In genomic region chr9:108205571-108205901, GRCm38 (mm10) we compare ENCODE assay signal across 16 mouse cellular contexts. TPM values are rescaled to one million over a fixed set of nuclear protein-coding genes. Genes with fewer than 3 reads are reported as not detected.
DNase-seq lines count a peak whose midpoint lies in the region; ATAC-seq and TF ChIP-seq lines count a peak whose summit lies in the region.
"Had no signal": no experiment of that assay in that cellular context is flagged by ENCODE, and none has a peak within 500 bp of the region (broad histone marks: within the 10 kb centered on the region; RNA-seq: fewer than 3 reads in every experiment).

No protein-coding gene starts in this region.

- H3K4me1 ChIP-seq in neural tube, embryonic 13.5 days (replicated peaks), result peaks cover 28% of the 10 kb centered on the region
- no peaks in the 10 kb centered on the region; the same call in 1 of the 2 replicates for H3K4me1 ChIP-seq in hindbrain, embryonic 11.5 days (replicated peaks; ENCODE audit: control insufficient read depth, insufficient read depth, low read length)
- peaks cover 36% of the 10 kb centered on the region for H3K4me1 ChIP-seq in midbrain, embryonic 10.5 days
- H3K4me1 ChIP-seq in olfactory bulb, adult 2 months (ENCODE audit: control insufficient read depth, insufficient read depth, low read length), result peaks cover 31% of the 10 kb centered on the region

- ATAC-seq in neural tube, embryonic 13.5 days (ENCODE audit: low read depth), result no peak
- ATAC-seq in hindbrain, embryonic 11.5 days (ENCODE audit: low FRiP score), result no peak
- ATAC-seq: CD4-positive, CD25-positive, alpha-beta regulatory T cell, adult 4 months; intestine, postnatal 0 days had no signal

- H3K4me2 ChIP-seq in neural tube, embryonic 13.5 days, result no peak overlapping the region
- no peak overlapping the region for H3K4me2 ChIP-seq in hindbrain, embryonic 11.5 days (replicated peaks; ENCODE audit: low read depth, low read length)
- H3K4me2 ChIP-seq: liver, embryonic 13.5 days had no signal

- peak overlapping the region; percentile 76 for H3K27ac ChIP-seq in neural tube, embryonic 13.5 days (replicated peaks)
- peak overlapping the region; percentile 30 for H3K27ac ChIP-seq in hindbrain, embryonic 11.5 days (ENCODE audit: low read depth, low read length)
- H3K27ac ChIP-seq in midbrain, embryonic 10.5 days (replicated peaks), result peak overlapping the region; percentile 74
- H3K27ac ChIP-seq in olfactory bulb, adult 2 months (ENCODE audit: insufficient read depth, low read depth, low read length), result peak overlapping the region; percentile 83
- H3K27ac ChIP-seq: liver, embryonic 13.5 days had no signal

- TF ChIP-seq POLR2A in olfactory bulb, adult 2 months (IDR thresholded peaks at IDR 0.05; ENCODE audit: insufficient read depth, low read depth, low read length), result no peak

- H3K36me3 ChIP-seq in neural tube, embryonic 13.5 days, result peaks cover 39% of the 10 kb centered on the region
- peaks cover 14% of the 10 kb centered on the region; the same call in 1 of the 2 replicates for H3K36me3 ChIP-seq in hindbrain, embryonic 11.5 days (ENCODE audit: control insufficient read depth, insufficient read depth, low read length)
- peaks cover 51% of the 10 kb centered on the region for H3K36me3 ChIP-seq in midbrain, embryonic 10.5 days

- no peak for DNase-seq in neural tube, embryonic 10.5 days (ENCODE audit: extremely low spot score, low spot score)
- no peak for DNase-seq in hindbrain, embryonic 11.5 days (ENCODE audit: low spot score)
- no peak for DNase-seq in midbrain, embryonic 10.5 days (ENCODE audit: low spot score)
- no peak for DNase-seq in spleen, postnatal 14 days (ENCODE audit: low spot score in 2 of 2)
- no peak for DNase-seq in kidney, adult 18-20 months
- DNase-seq: adrenal gland, postnatal 36 days; heart, postnatal 10 days; kidney, postnatal 14 days; liver, embryonic 13.5 days; thymus, postnatal 14 days had no signal

- H3K9me3 ChIP-seq in neural tube, embryonic 13.5 days, result no peaks in the 10 kb centered on the region
- no peaks in the 10 kb centered on the region for H3K9me3 ChIP-seq in hindbrain, embryonic 11.5 days (ENCODE audit: control insufficient read depth, low read length)
- no peaks in the 10 kb centered on the region for H3K9me3 ChIP-seq in midbrain, embryonic 10.5 days (replicated peaks)
- H3K9me3 ChIP-seq: liver, embryonic 13.5 days had no signal

- no peaks in the 10 kb centered on the region for H3K27me3 ChIP-seq in neural tube, embryonic 13.5 days
- H3K27me3 ChIP-seq in hindbrain, embryonic 11.5 days (ENCODE audit: control insufficient read depth, insufficient read depth, low read length), result no peaks in the 10 kb centered on the region
- H3K27me3 ChIP-seq in midbrain, embryonic 10.5 days (ENCODE audit: low read depth, poor library complexity, severe bottlenecking), result no peaks in the 10 kb centered on the region
- H3K27me3 ChIP-seq: liver, embryonic 13.5 days had no signal

- H3K9ac ChIP-seq in neural tube, embryonic 13.5 days, result no peak overlapping the region
- no peak overlapping the region for H3K9ac ChIP-seq in hindbrain, embryonic 11.5 days (ENCODE audit: low read depth, low read length)
- H3K9ac ChIP-seq: liver, embryonic 13.5 days had no signal

- no peak for TF ChIP-seq CTCF in olfactory bulb, adult 2 months (IDR thresholded peaks at IDR 0.05; ENCODE audit: insufficient read depth, low read depth, low read length)

- WGBS in neural tube, embryonic 13.5 days, result 75% methylated on average over 3 of the region's 3 CpGs
- 71% methylated on average over 3 of the region's 3 CpGs for WGBS in hindbrain, embryonic 11.5 days
- WGBS in midbrain, embryonic 10.5 days, result 72% methylated on average over 3 of the region's 3 CpGs
- 34% methylated on average over 3 of the region's 3 CpGs for WGBS in olfactory bulb, adult 2 months

- H3K4me3 ChIP-seq in neural tube, embryonic 13.5 days, result no peak overlapping the region
- no peak overlapping the region for H3K4me3 ChIP-seq in hindbrain, embryonic 11.5 days (ENCODE audit: low read depth, low read length)
- 0 out of 2 replicates have a peak overlapping the region, but pooled peaks have one; percentile 9 for H3K4me3 ChIP-seq in midbrain, embryonic 10.5 days
- no peak overlapping the region for H3K4me3 ChIP-seq in olfactory bulb, adult 2 months (ENCODE audit: insufficient read depth, low read depth, low read length)
- H3K4me3 ChIP-seq: erythroblast, embryonic 14.5 days; liver, embryonic 13.5 days; myocyte had no signal

RNA-seq across cellular contexts. Expression of gene Bsn, which starts 15.4 kb away (rescaled TPM):
- 6.9 and 7.0 TPM in 2 replicates for polyA plus RNA-seq in neural tube, embryonic 13.5 days (2015; fragmentation: Nextera tagmentation; extraction: Ambion mirVana)
- 3.9 and 4.4 TPM in 2 replicates for polyA plus RNA-seq in hindbrain, embryonic 11.5 days (2014; fragmentation: Nextera tagmentation; extraction: Ambion mirVana)
- 1.1 and 1.7 TPM in 2 replicates for polyA plus RNA-seq in midbrain, embryonic 10.5 days (2016; fragmentation: Nextera tagmentation; extraction: Ambion mirVana)
- polyA plus RNA-seq in olfactory bulb, adult 2 months (2012; ENCODE audit: insufficient read depth, insufficient read length, low replicate concordance, missing spikeins), result not detected in 2 replicates

RNA-seq across cellular contexts. Expression of gene Dag1, which starts 58.2 kb away (rescaled TPM):
- 57.2 and 57.6 TPM in 2 replicates for polyA plus RNA-seq in neural tube, embryonic 13.5 days (2015; fragmentation: Nextera tagmentation; extraction: Ambion mirVana)
- polyA plus RNA-seq in hindbrain, embryonic 11.5 days (2014; fragmentation: Nextera tagmentation; extraction: Ambion mirVana), result 51.0 and 52.0 TPM in 2 replicates
- polyA plus RNA-seq in midbrain, embryonic 10.5 days (2016; fragmentation: Nextera tagmentation; extraction: Ambion mirVana), result 71.1 and 77.0 TPM in 2 replicates
- polyA plus RNA-seq in olfactory bulb, adult 2 months (2012; ENCODE audit: insufficient read depth, insufficient read length, low replicate concordance, missing spikeins), result not detected in 2 replicates

Comparison
In these comparisons a context has a peak if more than half of its experiments do, and no peak if none do; other contexts are left out.
1. H3K27ac ChIP-seq: peak in every context shown above with its lines; median percentile 83 in olfactory bulb, adult 2 months; 76 in neural tube, embryonic 13.5 days; 74 in midbrain, embryonic 10.5 days; 30 in hindbrain, embryonic 11.5 days.